Comparison of ENCODE assay signal across 12 mouse cellular contexts in genomic region chr6:146009163-146009915, GRCm38 (mm10).
DNase-seq lines count a peak whose midpoint lies in the region; ATAC-seq and TF ChIP-seq lines count a peak whose summit lies in the region.
"Had no signal": no experiment of that assay in that cellular context is flagged by ENCODE, and none has a peak within 500 bp of the region (broad histone marks: within the 10 kb centered on the region; RNA-seq: fewer than 3 reads in every experiment).

No protein-coding gene starts in this region.

- H3K27ac ChIP-seq in heart, embryonic 16.5 days (ENCODE audit: low read length) = peak overlapping the region; percentile 82
- H3K27ac ChIP-seq in cerebellum, adult 2 months (ENCODE audit: insufficient read depth, low read length) = peak overlapping the region; percentile 51; the same call in 1 of the 2 replicates
- peak overlapping the region; percentile 80; the same call in 1 of the 2 replicates for H3K27ac ChIP-seq in hindbrain, postnatal 0 days
- H3K27ac ChIP-seq in intestine, postnatal 0 days (ENCODE audit: low read depth, low read length) = no peak overlapping the region
- H3K27ac ChIP-seq: embryonic facial prominence, embryonic 12.5 days; intestine, embryonic 15.5 days had no signal

- 81% methylated on average over 10 of the region's 10 CpGs for WGBS in heart, embryonic 16.5 days
- 37% methylated on average over 10 of the region's 10 CpGs for WGBS in cerebellum, adult 2 months
- WGBS in hindbrain, postnatal 0 days = 46% methylated on average over 10 of the region's 10 CpGs
- 84% methylated on average over 10 of the region's 10 CpGs for WGBS in intestine, postnatal 0 days

- H3K4me1 ChIP-seq in heart, embryonic 16.5 days (ENCODE audit: control insufficient read depth, insufficient read depth, low read length) = peaks cover 37% of the 10 kb centered on the region
- H3K4me1 ChIP-seq in cerebellum, adult 2 months (ENCODE audit: control insufficient read depth, insufficient read depth, low read length) = peaks cover 30% of the 10 kb centered on the region
- peaks cover 26% of the 10 kb centered on the region for H3K4me1 ChIP-seq in hindbrain, postnatal 0 days (ENCODE audit: insufficient read depth, low read length)
- H3K4me1 ChIP-seq in intestine, postnatal 0 days (replicated peaks; ENCODE audit: control insufficient read depth, insufficient read depth, low read length) = no peaks in the 10 kb centered on the region

- no peaks in the 10 kb centered on the region for H3K9me3 ChIP-seq in heart, embryonic 16.5 days (replicated peaks; ENCODE audit: control insufficient read depth, low read length)
- no peaks in the 10 kb centered on the region for H3K9me3 ChIP-seq in hindbrain, postnatal 0 days (ENCODE audit: low read length)
- H3K9me3 ChIP-seq in intestine, postnatal 0 days (ENCODE audit: control insufficient read depth) = no peaks in the 10 kb centered on the region
- H3K9me3 ChIP-seq: embryonic facial prominence, embryonic 12.5 days; forebrain, embryonic 15.5 days; intestine, embryonic 15.5 days had no signal

- H3K4me3 ChIP-seq in heart, embryonic 16.5 days (ENCODE audit: low read length) = no peak overlapping the region
- H3K4me3 ChIP-seq in cerebellum, adult 2 months (replicated peaks; ENCODE audit: insufficient read depth, low read depth, low read length) = no peak overlapping the region
- H3K4me3 ChIP-seq in hindbrain, postnatal 0 days (ENCODE audit: low read length) = no peak overlapping the region
- H3K4me3 ChIP-seq in intestine, postnatal 0 days (ENCODE audit: low read depth, low read length) = no peak overlapping the region
- H3K4me3 ChIP-seq: embryonic facial prominence, embryonic 12.5 days; forebrain, embryonic 15.5 days; intestine, embryonic 15.5 days had no signal

- H3K9ac ChIP-seq in heart, embryonic 16.5 days (ENCODE audit: low read length) = no peak overlapping the region
- H3K9ac ChIP-seq in hindbrain, postnatal 0 days (replicated peaks; ENCODE audit: low read length) = no peak overlapping the region
- no peak overlapping the region for H3K9ac ChIP-seq in intestine, postnatal 0 days (ENCODE audit: low read depth, low read length)
- H3K9ac ChIP-seq: embryonic facial prominence, embryonic 12.5 days; forebrain, embryonic 15.5 days; intestine, embryonic 15.5 days; lung, embryonic 14.5 days had no signal

- intact Hi-C loops in heart, postnatal 25 days (cut with DNase I) = no loop called here

- no peaks in the 10 kb centered on the region for H3K36me3 ChIP-seq in heart, embryonic 16.5 days (ENCODE audit: control insufficient read depth, insufficient read depth)
- no peaks in the 10 kb centered on the region for H3K36me3 ChIP-seq in hindbrain, postnatal 0 days (ENCODE audit: insufficient read depth, low read length)
- H3K36me3 ChIP-seq in intestine, postnatal 0 days (ENCODE audit: control insufficient read depth, insufficient read depth) = no peaks in the 10 kb centered on the region
- H3K36me3 ChIP-seq: embryonic facial prominence, embryonic 12.5 days; forebrain, embryonic 15.5 days; intestine, embryonic 15.5 days had no signal

- H3K4me2 ChIP-seq in heart, embryonic 16.5 days (ENCODE audit: low read depth, low read length) = no peak overlapping the region
- H3K4me2 ChIP-seq in hindbrain, postnatal 0 days (ENCODE audit: low read depth, low read length) = no peak overlapping the region
- no peak overlapping the region for H3K4me2 ChIP-seq in intestine, postnatal 0 days (replicated peaks; ENCODE audit: low read depth)
- H3K4me2 ChIP-seq: embryonic facial prominence, embryonic 12.5 days; forebrain, embryonic 15.5 days; intestine, embryonic 15.5 days; lung, embryonic 14.5 days had no signal

- TF ChIP-seq POLR2A in cerebellum, adult 2 months (IDR thresholded peaks at IDR 0.05; ENCODE audit: borderline replicate concordance, insufficient read depth, low read length) = no peak

- DNase-seq in heart, postnatal 25 days (ENCODE audit: low spot score) = no peak
- DNase-seq in brain, adult 2 months (ENCODE audit: low read depth, low spot score) = peak; percentile 54
- DNase-seq in cerebellum, adult 2 months = peak; percentile 25 to 43
- DNase-seq in hindbrain, postnatal 0 days (ENCODE audit: low spot score) = no peak
- no peak for DNase-seq in right cerebral cortex, postnatal 4 days
- DNase-seq: adrenal gland, adult 8-10 months; lung, embryonic 14.5 days had no signal

- ATAC-seq in heart, embryonic 16.5 days (replicated peaks; ENCODE audit: extremely low read depth, insufficient read depth, low FRiP score) = no peak
- ATAC-seq in hindbrain, postnatal 0 days = no peak
- ATAC-seq in intestine, postnatal 0 days = no peak

- no peak for TF ChIP-seq CTCF in cerebellum, adult 2 months (IDR thresholded peaks at IDR 0.05; ENCODE audit: borderline replicate concordance, insufficient read depth, low read depth, low read length)
- no peak for TF ChIP-seq CTCF in hindbrain, postnatal 0 days (IDR thresholded peaks at IDR 0.05; ENCODE audit: low read depth)
- TF ChIP-seq CTCF in intestine, postnatal 0 days (IDR thresholded peaks at IDR 0.05; ENCODE audit: low read depth) = no peak

- no peaks in the 10 kb centered on the region for H3K27me3 ChIP-seq in heart, embryonic 16.5 days (ENCODE audit: control insufficient read depth, insufficient read depth, low read length)
- no peaks in the 10 kb centered on the region for H3K27me3 ChIP-seq in cerebellum, adult 2 months (ENCODE audit: control insufficient read depth, insufficient read depth, low read length)
- H3K27me3 ChIP-seq in hindbrain, postnatal 0 days (ENCODE audit: insufficient read depth, low read length) = no peaks in the 10 kb centered on the region
- H3K27me3 ChIP-seq in intestine, postnatal 0 days (replicated peaks; ENCODE audit: control insufficient read depth, insufficient read depth, low read length) = no peaks in the 10 kb centered on the region
- H3K27me3 ChIP-seq: embryonic facial prominence, embryonic 12.5 days; forebrain, embryonic 15.5 days; intestine, embryonic 15.5 days had no signal

Comparison
In these comparisons a context has a peak if more than half of its experiments do, and no peak if none do; other contexts are left out.
1. DNase-seq: peak in brain, adult 2 months (single experiment) and cerebellum, adult 2 months (2 of 2); none in heart, postnatal 25 days (single experiment), hindbrain, postnatal 0 days (single experiment) and right cerebral cortex, postnatal 4 days (single experiment).